Mouse (Mus musculus): ENCODE measurements at regions not wholly inside any gene's neighbourhood (a gene's known extent, or its start where the extent isn't known, plus 50 kb on each side); places are given as distances from the start of the nearest gene placed in this dataset.

- no peak for TF ChIP-seq EP300 (IDR thresholded peaks at IDR 0.05; ENCODE audit: low read depth)
- no peak for TF ChIP-seq CTCF (IDR thresholded peaks at IDR 0.05; ENCODE audit: low read depth)
Measured at GRCm38 (mm10) chr4:31500432-31500831, 463.5 kb upstream of the Map3k7 start.
